Mouse (Mus musculus) layer of hippocampus, postnatal 10 days (tissue): ENCODE data around the gene Zfp74. TPM values are rescaled to one million over a fixed set of nuclear protein-coding genes. Genes with fewer than 3 reads are reported as not detected.

Experiments used
- microRNA-seq, 2 experiments: library from miRNA; unstranded; fragments of <30 nt; microRNA quantifications; one replicate each; pipeline ENCODE4 v1.2.0; 2021
- total RNA-seq, 2 experiments: library from RNA; stranded (reverse); gene quantifications; 2 replicates each; pipeline ENCODE4 v1.2.3; 2021

Zfp74 gene
- total RNA-seq, 2 experiments from 2014 or later: 21.3 to 22.0 TPM

Small RNA genes lying within 50 kb of the gene (microRNA-seq; reads per million reads assigned to microRNA genes)
- gene Mir7668: 0.67 to 1.8 reads per million in 2 experiments

Other genes starting within 250 kb of the Zfp74 start
- under 1 TPM; 0.18 to 0.42 TPM for gene Catsperg2, start 227.1 kb downstream of the Zfp74 start, total RNA-seq
- 10 to 100 TPM; 15.8 to 17.9 TPM for gene Zfp84, start 185.5 kb downstream of the Zfp74 start, total RNA-seq
- gene Zfp30, start 170.1 kb downstream of the Zfp74 start, total RNA-seq: 10 to 100 TPM; 11.0 to 11.3 TPM
- gene Zfp790, start 138.0 kb downstream of the Zfp74 start, total RNA-seq: 10 to 100 TPM; 18.9 to 23.2 TPM
- 10 to 100 TPM; 17.1 to 24.1 TPM for gene Zfp940, start 100.4 kb downstream of the Zfp74 start, total RNA-seq
- 10 to 100 TPM; 14.0 to 14.4 TPM for gene Zfp420, start 94.1 kb downstream of the Zfp74 start, total RNA-seq
- gene Zfp27, start 47.5 kb downstream of the Zfp74 start, total RNA-seq: 10 to 100 TPM; 20.0 to 21.3 TPM
- 1 to 10 TPM; 9.0 to 9.3 TPM for gene Zfp383, start 45.9 kb downstream of the Zfp74 start, total RNA-seq
- 1 to 10 TPM; 4.7 to 5.9 TPM for gene Zfp568, start 29.9 kb upstream of the Zfp74 start, total RNA-seq
- gene Zfp14, start 97.3 kb upstream of the Zfp74 start, total RNA-seq: 1 to 10 TPM; 8.5 to 8.7 TPM
- 1 to 10 TPM; 3.2 to 4.1 TPM for gene Zfp82, start 118.8 kb upstream of the Zfp74 start, total RNA-seq
- gene Gm26920, start 136.3 kb upstream of the Zfp74 start, total RNA-seq: 1 to 10 TPM in 1 of 2 experiments, not detected in 1; 2.2 TPM
- 10 to 100 TPM; 10.3 to 13.1 TPM for gene Zfp566, start 136.4 kb upstream of the Zfp74 start, total RNA-seq
- gene Zfp260, start 140.7 kb upstream of the Zfp74 start, total RNA-seq: 10 to 100 TPM; 54.7 to 62.8 TPM
- 10 to 100 TPM; 28.0 to 32.8 TPM for gene Zfp382, start 167.9 kb upstream of the Zfp74 start, total RNA-seq
- gene Zfp146, start 215.7 kb upstream of the Zfp74 start, total RNA-seq: 10 to 100 TPM; 52.7 to 56.3 TPM
- gene Cox7a1, start 230.1 kb upstream of the Zfp74 start, total RNA-seq: 1 to 10 TPM; 5.3 to 5.6 TPM
- 100 to 1,000 TPM; 215 to 229 TPM for gene Capns1, start 244.7 kb upstream of the Zfp74 start, total RNA-seq